Mouse (Mus musculus) ES-E14 (cell line): ENCODE results near the gene Metap1d.

Experiments used
- CHD2 ChIP-seq: IDR thresholded peaks from 2 replicates; pipeline ENCODE4 v1.6.1; 2014; ENCODE audit warnings: mild to moderate bottlenecking, low read depth, low read length, inconsistent platforms
- HCFC1 ChIP-seq: IDR thresholded peaks from 2 replicates; pipeline ENCODE4 v1.6.1; 2012; ENCODE audit warnings: low read length, inconsistent platforms, borderline replicate concordance; ENCODE audit not compliant: insufficient read depth
- MAFK ChIP-seq: IDR thresholded peaks from 2 replicates; pipeline ENCODE4 v1.6.1; 2014; ENCODE audit warnings: mild to moderate bottlenecking, low read depth, low read length, inconsistent platforms; ENCODE audit not compliant: insufficient read depth
- ZC3H11A ChIP-seq: IDR thresholded peaks from 2 replicates; pipeline ENCODE4 v1.6.1; 2012; ENCODE audit warnings: low read depth, mild to moderate bottlenecking, inconsistent platforms, low read length, borderline replicate concordance
- ZNF384 ChIP-seq: IDR thresholded peaks from 2 replicates; pipeline ENCODE4 v1.6.1; 2012; ENCODE audit warnings: low read depth, low read length, inconsistent platforms

DNA sequence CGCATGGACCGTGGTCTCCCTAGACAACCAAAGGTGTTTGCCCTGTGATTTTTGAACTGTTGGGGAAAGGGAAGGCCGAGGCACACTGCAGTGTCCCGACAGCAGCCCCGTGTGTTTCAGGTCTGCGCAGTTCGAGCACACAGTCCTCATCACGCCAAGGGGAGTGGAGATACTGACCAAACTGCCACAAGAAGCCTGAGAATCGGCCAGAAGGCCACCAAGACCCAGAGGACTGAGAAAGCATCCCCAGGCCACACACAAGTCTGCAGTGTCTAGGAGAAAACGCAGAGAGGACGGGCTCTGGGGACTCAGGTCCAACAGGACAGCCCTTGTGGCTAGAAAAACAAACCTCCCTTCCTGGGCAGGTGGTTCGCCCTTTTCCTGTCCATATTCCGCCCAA is 71.7 kb downstream of the Metap1d start:
- TF ChIP-seq HCFC1 (no peak), CHD2 (no peak), ZC3H11A (no peak), MAFK (no peak), ZNF384 (no peak)
